Mouse (Mus musculus) urinary bladder, adult 18-20 months (tissue): Measurements from ENCODE around the gene Tbc1d16.

Experiments used
- DNase-seq, 2 experiments: peaks; one replicate each; pipeline ENCODE4 v3.0.0; 2022; ENCODE audit warnings: low spot score in 2 of 2, mixed read lengths in 2 of 2

Gene Tbc1d16

GRCm38 (mm10) chr11:119236354-119236753, 8.1 kb upstream of the Tbc1d16 start:
- no peak for DNase-seq

DNA sequence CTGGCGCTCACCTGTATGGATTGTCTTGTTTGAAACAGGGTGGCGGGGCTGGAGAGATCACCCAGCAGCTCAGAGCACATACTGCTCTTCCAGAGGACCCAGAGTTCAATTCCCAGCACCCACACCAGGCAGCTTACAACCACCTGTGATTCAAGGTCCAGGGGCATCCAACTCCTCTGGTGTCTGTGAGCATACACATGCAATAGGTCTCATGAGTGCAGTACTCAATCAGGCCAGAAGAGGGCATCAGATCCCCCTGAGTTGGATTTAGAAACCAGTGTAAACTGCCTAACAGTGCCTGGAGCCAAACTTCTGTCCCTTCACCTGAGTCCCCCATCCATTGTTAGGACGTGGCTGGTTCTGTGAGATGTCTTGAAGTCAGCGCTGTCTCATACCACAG, 7.3 kb upstream of the Tbc1d16 start:
- DNase-seq, result no peak

- DNase-seq, result no peak
These were observed 6.5 kb upstream of the Tbc1d16 start for GRCm38 (mm10) chr11:119234770-119235169.

DNA sequence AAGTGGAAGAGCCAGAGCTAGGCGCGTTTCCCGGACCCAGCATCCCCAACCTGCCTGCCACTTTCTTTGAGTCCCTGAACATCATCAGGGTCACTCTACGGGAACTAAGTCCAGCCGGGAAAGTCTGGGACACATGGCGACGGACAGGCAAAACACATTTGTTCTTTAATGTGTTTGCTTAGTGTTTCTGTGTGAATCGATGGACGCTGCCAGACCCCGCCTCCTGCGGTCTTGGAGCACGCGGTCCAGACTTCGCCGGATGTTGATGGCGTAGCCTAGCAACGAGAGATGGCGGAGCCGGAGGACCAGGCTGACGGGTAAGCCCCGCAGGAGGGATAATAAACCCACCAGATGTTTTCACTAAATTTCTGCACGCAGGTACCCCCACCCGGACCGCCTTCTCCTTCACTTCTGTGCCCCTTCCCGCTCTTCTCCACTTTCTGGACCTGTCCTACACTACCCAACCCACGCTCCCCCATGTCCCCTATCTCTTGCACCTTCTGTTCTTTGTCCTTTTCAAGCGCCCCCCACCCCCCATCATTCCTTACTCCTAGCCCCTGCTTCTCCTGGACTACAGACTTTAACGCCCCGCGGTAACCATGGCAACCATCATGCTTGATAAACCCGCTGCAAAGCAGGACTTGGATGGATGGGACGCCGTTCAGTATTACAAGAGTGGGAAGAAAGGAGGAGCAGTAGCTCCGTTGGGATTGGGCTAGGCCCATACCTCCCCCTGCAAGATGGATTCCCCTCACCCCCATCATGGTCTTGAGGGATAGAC, 737 bp upstream of the Tbc1d16 start:
- peak in 1 of 2 experiments; percentile 48 for DNase-seq

DNA sequence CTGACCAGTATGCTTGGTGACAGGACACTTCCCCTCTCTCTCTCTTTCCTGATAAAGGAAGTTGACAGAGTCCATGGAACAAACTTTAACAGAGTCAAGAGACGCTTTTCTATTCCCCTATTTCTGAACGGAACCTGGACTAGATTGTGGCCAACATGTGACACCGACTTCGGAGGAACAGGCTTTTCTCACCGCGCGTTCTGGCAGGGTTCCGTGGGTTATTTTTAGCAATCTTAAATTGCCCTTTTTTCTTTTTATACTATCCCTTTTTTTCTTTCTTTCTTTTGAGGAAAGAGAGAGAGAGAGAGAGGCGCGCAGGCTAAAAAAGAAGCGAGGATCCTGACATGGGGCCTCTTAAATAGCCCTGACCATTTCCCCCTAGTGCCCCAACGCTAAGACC, 708 bp downstream of the Tbc1d16 start:
- DNase-seq, result no peak

DNA sequence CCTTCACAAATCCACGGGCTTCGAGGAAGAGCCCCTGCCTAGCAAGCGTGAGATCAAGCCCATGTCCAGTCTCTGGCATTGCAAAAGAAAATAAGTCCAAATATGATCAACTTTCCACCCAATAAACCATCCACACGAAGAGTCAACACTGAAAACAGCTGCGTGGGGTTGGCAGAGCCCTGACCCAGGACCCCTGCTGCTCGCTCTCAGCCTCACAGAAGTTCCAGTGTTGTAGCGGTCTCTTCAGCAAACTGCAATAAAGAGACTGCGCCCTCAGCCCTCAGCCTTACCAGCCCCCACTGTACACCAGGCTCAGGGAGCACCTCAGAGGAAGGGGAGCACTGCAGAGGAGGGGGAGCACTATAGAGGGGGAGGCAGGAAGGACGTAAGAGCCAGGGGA, 2.7 kb downstream of the Tbc1d16 start:
- no peak for DNase-seq

- no peak for DNase-seq
These were observed 3.4 kb downstream of the Tbc1d16 start for GRCm38 (mm10) chr11:119224926-119225325.

DNA sequence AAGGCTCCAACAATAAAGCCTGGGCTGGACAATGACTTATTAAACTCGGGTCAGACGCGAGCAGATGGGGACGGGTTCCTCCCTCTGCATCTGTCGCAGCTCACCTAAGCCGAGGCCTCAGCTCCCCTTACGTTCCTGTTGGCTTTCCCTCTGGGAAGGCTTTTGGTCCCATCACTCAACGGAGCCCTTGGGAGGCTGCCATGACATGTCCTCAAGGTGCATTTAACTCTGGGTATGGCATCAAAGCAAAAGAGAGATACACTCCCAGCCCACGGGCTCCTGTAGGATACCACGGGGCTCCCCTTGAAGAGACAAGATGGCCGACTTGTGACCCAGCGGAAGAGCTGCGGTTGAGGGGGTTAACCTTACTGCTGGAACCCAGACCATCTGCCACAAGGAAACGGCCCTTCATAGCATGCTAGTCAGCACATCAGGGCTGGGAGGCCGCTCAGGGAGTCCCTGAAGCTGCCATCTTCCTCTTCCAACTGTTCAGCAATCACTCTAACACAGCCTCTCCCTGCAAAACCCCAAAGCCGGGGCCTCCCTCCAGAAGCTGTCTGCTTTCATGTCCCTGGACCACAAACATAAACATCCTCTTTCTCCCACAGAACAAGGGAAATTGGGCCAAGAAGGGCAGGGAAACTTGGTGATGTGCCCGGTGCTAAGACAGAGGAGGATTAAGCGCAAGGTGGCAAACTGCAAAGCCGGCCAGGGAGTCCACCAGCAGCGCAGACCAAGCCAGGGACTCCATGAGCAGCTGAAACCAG, 5.0 kb downstream of the Tbc1d16 start:
- DNase-seq, result no peak

DNA sequence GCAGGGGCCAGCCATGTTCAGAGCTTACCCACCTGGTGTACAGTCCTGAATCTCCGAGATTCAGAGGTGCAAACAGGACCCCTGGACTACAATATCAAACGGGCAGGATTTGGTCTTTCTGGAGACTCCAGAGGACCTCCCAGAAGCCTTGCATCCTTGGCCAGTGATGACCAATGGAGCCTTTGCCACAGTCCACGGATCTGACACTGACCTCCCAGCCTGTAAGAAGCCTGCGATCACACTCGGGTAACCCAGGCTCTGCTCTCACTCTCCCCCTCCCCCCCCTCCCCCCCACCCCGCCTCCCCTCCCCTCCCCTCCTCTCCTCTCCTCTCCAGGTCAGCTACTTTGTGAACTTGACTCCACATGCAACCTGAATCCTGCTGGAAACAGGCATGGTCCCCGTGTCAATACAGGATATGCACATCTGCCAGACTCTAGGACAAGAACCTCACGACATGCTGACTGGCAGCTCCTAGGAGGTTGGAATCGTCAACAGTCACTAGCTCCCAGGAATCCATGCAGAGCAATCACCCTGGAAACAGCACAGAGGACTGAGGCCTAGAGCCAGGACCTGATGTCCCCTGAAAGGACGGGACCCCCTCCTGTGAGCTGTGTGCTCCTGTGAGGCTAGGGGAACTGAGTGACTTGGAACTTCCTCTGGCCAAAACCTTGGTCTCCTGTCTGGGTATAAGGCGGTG, 6.3 kb downstream of the Tbc1d16 start:
- DNase-seq, result no peak

DNA sequence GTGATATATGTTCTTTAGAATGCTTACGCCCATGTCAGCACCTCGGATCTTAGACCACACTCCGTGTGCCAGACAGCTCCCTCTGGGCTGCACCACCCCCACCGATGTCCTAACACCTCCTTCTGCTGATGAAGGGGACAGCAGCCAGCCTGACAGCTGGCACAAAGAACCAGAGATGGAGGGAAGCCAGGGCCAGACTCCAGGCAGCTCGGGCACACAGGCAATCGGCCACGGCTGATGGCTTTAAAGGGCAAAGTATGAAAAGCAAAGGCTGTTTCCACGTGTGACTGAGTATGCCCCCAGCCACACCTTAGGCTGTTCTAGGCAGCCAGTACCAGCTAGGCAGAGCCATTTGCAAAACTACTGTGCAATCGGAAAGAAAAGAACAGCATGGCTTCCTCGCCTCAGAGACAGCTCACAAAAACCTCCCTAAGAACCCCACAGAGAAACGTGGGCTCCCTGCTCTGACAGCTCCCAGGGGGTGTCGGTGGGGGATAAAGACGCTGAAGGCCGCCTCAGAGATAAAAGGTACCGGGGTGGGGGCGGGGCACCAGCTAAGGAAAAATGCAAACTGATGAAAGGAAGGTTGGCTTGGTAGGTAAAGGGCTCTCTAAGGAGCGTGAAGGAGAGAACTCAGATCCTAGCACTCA, 8.4 kb downstream of the Tbc1d16 start:
- no peak for DNase-seq

- DNase-seq, result no peak
These were observed 10.4 kb downstream of the Tbc1d16 start for GRCm38 (mm10) chr11:119217861-119218260.

DNA sequence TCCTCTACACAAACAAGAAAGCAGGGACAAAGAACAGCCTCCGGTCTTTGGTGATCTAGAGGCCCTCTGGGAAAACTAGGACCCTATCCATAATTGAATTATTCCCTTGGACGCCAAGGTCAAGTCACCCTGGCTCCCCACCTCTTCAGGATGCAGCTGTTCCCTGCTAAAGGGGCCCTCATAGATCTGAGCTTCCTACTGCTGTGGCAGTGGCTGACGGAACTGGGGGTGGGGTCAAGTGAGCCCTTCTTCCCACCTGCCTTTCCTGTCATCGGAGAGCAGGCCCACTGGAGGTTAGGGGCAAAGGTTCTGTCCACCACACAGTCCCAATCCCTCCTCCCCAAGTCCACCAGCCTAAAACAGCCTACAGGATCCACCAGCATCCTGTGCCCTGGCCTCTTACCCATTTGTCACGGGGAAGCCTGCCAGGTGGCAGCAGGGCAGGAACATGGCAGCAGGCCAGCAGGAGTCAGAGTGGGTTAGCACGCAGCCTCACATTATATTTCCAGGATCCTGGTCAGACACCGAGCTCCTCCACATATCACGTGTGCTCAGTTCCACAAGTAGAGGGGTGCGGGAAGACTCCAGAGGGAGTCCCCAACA, 12.3 kb downstream of the Tbc1d16 start:
- peak; percentile 71 to 72 for DNase-seq

DNA sequence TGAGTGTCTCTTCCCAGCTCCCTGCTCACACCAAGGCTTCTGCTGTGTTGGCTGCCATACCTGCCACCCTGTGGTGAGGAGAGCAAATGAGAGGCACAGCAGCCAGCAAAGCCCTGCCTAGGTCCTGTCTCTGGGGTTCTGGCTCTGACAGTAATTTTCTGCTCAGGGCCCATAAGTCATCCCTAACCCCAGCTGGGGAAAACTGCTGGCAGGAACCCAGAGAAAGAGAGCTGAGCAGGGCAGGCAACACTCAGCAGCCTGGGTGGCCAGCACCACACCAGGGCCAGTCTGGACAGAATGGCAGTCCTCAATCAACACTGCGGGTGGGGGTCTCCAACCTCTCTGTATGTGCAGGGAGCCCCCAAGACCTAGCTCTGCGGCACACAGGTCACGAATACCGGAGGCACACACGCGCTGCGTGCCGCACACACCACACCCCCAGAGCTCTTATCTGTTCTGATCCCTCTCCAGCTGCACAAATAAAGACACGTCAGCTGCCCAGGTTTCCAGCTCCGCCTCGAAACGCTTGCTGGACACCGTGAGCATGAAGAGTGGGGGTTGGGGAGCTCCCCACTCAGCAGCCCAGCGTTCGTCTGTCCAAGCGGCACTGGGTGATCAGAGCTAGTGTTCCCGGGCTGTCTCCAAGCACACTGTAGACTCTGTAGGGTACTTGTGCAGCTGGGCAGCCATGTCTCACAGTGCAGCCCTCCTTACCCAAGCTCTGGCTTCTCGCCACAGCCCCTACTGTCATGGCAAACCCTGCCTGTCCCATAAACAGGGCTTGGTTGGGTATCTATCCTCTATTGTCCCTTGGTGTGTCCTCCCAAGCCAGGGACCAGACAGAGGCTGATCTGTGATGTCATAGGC, 13.0 kb downstream of the Tbc1d16 start:
- peak; percentile 71 to 79 for DNase-seq

DNA sequence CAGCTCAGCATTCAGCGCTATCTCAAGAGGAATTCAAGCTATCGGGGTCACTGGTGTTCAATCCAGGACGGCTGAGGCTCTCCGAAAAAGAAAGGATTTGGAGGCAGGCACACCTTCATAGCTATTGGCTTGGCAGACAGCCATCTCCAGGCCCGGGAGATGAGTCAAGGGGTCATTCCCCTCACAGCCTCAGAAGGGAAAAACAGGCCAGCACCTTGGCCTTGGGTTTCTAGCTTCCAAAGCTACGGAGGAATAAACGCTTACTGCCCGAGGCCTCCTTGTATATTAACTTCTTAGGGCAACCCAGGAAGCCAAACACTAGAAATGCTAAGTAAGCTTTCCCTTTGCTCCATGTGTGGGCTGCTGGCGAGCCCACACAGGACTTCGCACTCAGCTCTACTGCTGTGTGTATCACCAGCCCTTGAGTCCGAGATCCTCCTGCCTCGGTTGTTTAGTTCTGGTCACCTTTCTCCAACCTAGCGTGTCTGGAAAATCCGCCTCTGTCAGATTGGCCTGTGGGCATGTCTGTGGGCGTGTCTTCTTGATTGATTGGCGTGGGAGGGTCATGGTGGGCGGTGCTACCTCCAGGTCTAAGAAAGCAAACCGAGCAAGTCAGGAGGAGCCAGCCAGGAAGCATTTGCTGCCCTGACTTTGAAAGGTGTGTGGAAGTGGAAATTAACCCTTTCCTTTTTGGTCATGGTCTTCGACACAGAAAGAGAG, 15.0 kb downstream of the Tbc1d16 start:
- no peak for DNase-seq

DNA sequence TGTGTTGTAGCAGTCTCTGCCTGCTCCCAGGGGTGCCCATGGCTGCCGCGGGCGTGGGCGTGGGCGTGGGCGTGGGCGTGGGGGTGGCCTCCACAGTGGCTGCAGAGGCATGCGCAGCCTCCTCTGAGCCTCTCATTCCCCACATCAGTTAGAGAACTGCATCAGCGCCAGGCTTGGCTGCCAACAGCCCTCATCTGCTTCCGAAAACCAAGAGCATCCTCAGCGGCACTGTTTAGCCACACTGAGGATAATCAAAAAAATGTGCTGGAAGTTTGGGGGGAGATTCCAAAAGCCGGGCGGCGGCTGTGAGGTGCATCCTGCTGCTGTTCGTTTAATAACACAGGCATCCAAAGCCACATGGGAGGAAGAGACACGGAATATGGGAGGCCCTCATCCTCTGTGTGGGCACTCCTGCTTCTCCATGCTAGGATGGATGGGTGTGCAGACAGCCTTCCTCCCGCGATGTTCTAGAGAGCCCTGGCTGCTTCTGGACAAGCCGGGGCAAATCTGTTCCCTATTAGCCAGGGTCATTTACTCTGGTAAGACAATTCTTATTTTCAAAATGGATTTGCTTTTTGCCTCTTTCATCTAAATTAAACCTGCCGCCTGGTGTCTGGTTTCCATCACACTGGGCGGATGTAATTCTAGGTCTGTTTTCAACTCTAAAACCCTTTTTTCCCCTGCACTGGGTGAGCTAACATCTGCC, 16.5 kb downstream of the Tbc1d16 start:
- no peak for DNase-seq

GRCm38 (mm10) chr11:119210321-119211100, 17.8 kb downstream of the Tbc1d16 start:
- peak in 1 of 2 experiments; percentile 53 for DNase-seq

DNA sequence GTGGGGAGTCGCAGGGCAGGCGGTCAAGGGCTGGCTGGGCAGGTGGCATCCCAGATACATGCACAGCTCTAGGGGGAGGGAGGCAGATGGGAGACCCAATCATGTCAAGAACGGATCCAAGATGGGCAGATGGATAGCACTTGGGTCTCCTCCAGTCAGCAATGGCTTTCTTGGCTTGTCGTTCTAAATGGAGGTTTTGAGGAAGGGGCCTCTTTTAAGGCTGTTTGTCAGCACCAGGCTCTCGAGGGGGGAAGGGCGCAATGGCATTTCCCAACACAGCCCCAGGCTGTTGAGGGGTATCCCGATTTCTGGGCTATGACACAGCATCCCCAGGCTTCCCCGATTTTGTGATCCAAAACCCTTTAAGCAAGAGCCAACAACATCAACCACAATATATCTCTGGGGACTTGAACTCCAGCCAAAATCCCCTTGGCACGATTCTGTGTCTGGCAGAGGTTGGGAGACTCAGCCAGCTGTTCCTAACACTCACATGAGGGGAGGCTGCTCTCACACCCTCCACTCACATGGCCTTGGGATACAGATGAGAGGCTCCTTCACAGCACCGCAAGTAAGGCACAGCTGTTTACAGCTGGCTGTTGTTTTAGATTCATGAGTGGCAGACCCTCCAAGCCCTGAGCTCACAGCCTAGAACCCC, 18.8 kb downstream of the Tbc1d16 start:
- DNase-seq, result no peak

GRCm38 (mm10) chr11:119208870-119209370, 19.4 kb downstream of the Tbc1d16 start:
- no peak for DNase-seq
